Mouse (Mus musculus) lung, adult 18-20 months (tissue): ENCODE data around the gene Tmem106b.
A peak's percentile ranks its signal among the peaks of the same experiment; 100 is the strongest.

Experiments used
- DNase-seq, 2 experiments: peaks; one replicate each; pipeline ENCODE4 v3.0.0; 2022; ENCODE audit warnings: mixed read lengths in 2 of 2

The Tmem106b gene

DNA sequence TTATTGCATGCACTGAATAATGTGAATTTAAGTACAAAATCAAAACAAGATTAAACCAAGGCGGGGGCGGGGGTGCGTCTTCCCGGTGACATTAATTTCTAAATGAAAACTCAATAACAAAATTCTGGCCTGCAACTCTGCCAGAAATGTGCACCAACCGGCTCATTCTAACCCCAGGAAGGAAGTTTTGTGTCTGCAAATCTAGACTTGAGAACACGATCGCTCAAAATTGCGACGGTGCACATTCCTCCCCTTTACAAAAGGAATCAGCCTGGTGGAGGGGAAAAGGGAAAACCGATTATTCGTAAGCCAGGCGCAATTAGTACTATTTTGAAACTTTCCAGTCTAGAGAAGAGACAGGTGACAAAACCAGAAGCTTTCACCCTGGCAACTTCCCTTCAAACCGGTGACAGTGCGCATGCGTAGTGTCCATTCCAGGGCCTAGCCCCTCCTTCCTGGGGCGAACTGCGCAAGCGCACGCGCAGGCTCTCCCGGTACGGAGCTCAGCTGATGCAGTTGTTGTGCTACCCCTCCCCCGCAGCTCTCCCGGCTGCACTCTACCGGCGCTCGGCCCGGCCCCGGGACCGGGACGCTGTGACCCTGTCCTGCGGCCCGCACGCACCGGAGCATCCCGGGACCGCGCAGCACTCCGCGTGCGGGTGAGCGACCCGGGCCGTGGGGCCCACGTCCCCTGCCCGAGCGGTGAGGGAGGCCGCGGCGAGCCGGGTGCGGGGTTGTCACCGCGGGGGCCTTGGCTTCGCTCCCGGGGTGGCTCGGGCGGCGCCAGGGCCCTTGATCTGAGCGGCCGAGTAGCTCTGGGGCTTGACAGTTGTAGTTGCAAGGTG is at the start of gene Tmem106b:
Gene Tmem106b (plus strand): TSS at position 458 of the 845 bp plus-strand sequence.
- peak; percentile 96 to 97 for DNase-seq

GRCm38 (mm10) chr6:13021245-13022100 is 48.1 kb upstream of the Tmem106b start:
- DNase-seq, result no peak

GRCm38 (mm10) chr6:13030558-13030957 is 39.0 kb upstream of the Tmem106b start:
- no peak for DNase-seq

DNA sequence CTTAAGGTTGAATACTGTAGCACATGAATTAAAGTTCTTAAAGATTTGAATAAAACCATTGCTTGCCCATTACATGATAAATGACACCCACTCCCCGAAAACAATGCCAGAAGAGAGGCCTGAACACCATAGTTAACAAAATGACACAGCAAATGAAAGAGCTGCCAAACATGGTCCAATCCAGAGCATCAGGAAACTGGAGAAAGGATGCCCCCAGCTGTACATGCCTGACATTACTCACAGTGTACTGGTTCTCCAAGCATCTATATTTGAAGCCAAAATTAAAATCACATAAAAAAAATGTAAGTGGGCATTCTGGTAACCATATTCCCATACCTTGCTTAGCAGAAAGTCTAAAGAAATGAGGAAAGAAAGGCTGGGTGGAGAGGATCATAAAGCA is 38.6 kb upstream of the Tmem106b start:
- no peak for DNase-seq

GRCm38 (mm10) chr6:13052408-13053200 is 17.0 kb upstream of the Tmem106b start:
- no peak for DNase-seq

- DNase-seq, result no peak
Measured at GRCm38 (mm10) chr6:13061276-13062039, 8.1 kb upstream of the Tmem106b start.

GRCm38 (mm10) chr6:13062063-13062462 is 7.5 kb upstream of the Tmem106b start:
- DNase-seq, result no peak

DNA sequence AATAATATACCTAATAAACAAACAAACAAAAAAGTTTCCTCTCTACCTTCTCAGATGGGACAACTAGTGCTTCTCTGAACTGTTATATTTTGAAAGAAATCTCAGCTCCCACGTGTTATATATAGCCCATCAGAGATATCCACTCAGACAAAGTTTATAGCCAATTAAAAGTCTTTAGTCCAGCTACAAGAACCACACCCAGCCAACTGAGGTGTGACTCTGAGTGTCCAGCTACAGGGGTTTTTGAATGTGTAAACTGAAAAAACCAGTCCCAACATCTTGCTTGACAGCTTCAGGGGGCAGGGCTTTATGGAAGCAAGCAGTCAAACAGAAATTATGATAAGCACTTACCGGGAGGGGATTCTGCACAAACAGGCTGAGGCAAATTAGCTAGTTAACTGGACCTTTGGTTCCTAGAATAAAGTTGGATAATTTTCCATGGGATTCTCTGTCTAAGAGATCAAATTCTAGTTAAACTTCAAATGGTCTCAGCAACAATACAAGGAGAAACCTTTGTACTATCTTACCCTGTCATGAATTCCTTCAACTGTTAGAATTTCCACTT is 6.8 kb upstream of the Tmem106b start:
- DNase-seq, result no peak

DNA sequence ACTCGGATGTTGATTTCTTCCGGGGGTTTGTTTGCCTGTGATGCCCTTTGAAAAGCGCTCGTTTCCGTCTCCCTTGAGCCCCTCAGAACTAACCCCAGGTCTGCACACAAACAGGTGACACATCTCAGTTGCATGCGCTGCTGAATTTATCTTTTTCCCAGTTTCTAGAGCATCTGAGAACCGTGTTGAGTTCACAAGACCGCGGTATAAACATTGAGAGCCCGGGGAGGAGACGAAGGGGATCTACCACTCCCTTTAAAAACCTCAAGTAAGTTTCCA is 527 bp downstream of the Tmem106b start:
- no peak for DNase-seq

- no peak for DNase-seq
Measured at GRCm38 (mm10) chr6:13070485-13070884, 926 bp downstream of the Tmem106b start.

GRCm38 (mm10) chr6:13073036-13073435 is 3.5 kb downstream of the Tmem106b start:
- DNase-seq, result no peak

- no peak for DNase-seq
Measured at GRCm38 (mm10) chr6:13073876-13074275, 4.3 kb downstream of the Tmem106b start.

DNA sequence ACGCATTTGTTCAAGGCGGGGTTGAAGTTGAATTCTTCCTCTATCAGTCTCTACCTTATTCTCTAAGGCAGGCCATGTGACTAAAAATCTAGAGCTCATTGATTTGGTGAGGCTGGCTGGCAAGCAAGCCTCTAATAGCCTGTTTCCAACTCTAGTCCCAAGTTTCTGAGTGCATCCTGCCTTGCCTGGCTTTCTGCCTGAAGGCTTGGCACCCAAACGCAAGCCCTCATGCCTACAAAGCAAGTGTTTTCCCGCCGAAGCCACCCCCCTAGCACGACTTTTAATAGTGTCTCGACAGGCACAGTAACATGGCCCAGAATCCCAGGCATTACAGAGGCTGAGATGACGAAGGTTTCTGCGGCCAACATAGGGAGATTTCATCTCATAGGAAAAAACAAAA is 13.3 kb downstream of the Tmem106b start:
- DNase-seq, result no peak

DNA sequence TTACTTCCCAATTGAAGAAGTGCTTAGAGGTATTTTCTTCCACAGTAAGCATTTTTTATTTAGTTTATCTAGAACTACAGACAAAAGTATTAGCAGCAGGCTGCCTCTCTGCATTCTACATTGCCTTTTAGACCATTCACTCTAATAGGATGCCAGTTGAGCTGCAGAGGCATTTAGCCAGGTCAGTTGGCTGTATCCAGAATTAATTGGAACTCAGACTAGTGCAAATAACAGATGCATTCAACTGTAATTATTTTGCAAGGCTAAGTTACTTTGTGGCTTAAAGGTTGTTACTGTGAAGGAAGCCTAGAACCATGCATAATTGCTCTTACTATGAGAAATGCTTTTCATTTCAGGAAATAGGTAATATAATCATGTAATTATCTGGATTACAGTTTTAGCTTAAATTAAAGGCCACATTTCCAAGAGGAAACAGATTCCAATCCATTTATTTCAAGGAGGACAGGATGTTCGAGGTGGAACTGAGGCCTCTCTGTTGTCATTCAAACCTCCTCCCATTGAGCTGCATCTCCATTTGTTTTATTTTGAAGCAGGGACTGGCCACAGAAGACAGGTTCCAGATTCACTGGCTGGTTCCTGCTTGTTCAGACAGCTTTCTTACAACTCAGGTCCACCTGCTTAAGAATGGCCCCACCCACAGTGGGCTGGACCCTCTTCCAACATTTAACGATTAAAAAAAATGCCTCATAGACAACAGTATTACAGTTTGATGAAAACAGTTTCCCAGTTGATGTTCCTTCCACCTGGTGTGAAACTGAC is 27.3 kb downstream of the Tmem106b start:
- DNase-seq, result no peak

DNA sequence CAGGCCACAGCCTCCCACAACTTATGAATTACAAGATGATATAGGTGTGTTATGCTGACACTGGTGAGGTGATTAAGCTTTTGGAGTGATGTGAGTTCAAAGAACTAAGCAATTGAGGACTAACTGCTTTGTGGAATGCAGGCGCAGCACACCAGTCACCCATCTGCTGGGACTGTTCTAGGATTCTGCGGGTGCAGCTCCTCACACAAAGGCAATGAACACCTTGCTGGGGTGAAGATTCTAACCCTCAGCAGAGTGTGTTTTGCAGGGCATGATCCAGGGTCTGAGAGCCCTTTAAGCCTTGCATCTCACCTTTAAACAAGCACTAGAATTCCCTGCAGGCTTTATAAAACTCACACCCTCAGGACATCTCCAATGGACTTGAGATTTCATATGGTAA is 30.6 kb downstream of the Tmem106b start:
- DNase-seq, result no peak

DNA sequence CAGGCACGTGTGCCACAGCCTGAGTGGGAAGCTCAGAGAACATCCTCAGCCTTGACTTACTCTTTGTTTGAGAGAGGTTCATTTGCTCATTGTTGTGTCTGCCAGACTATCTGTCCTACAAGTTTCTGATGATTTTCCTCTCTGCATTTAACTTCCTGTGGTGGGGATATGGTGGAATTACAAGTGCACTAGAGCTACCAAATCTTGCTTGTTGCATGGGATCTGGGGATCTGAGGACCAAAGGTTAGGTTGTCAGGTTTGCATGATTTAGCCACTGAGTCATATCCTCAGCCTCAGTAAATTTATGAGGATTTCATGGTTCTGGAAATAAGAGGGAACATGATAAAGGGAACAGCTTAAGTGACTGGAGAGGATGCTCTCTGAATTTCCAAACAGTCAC is 39.1 kb downstream of the Tmem106b start:
- no peak for DNase-seq

GRCm38 (mm10) chr6:13137255-13137654 is 67.7 kb downstream of the Tmem106b start:
- no peak for DNase-seq
